ENCODE assay signal across 12 mouse cellular contexts in genomic region chr6:121336558-121336957, GRCm38 (mm10). TPM values are rescaled to one million over a fixed set of nuclear protein-coding genes. Genes with fewer than 3 reads are reported as not detected.
DNase-seq lines count a peak whose midpoint lies in the region; TF ChIP-seq lines count a peak whose summit lies in the region.
"Had no signal": no experiment of that assay in that cellular context is flagged by ENCODE, and none has a peak within 500 bp of the region (broad histone marks: within the 10 kb centered on the region; RNA-seq: fewer than 3 reads in every experiment).

No protein-coding gene starts in this region.

- no peaks in the 10 kb centered on the region for H3K79me2 ChIP-seq in liver, adult 2 months (ENCODE audit: control insufficient read depth, insufficient read depth, low read length)

- TF ChIP-seq POLR2A in liver, adult 2 months (IDR thresholded peaks at IDR 0.05; ENCODE audit: extremely low read depth, insufficient read depth, low read length), result no peak

- peak overlapping the region; percentile 26 for H3K27ac ChIP-seq in liver, adult 2 months (replicated peaks; ENCODE audit: insufficient read depth, low read depth, low read length)
- H3K27ac ChIP-seq in midbrain, embryonic 10.5 days (replicated peaks), result no peak overlapping the region
- H3K27ac ChIP-seq: limb, embryonic 15.5 days; midbrain, embryonic 13.5 days had no signal

- H3K9ac ChIP-seq in liver, adult 2 months (ENCODE audit: low read depth, low read length), result no peak overlapping the region
- H3K9ac ChIP-seq: heart, embryonic 12.5 days; limb, embryonic 15.5 days; midbrain, embryonic 13.5 days had no signal

- H3K36me3 ChIP-seq in liver, adult 2 months (ENCODE audit: control insufficient read depth, insufficient read depth, low read length), result peaks cover 36% of the 10 kb centered on the region
- no peaks in the 10 kb centered on the region for H3K36me3 ChIP-seq in midbrain, embryonic 10.5 days
- H3K36me3 ChIP-seq: heart, embryonic 12.5 days; limb, embryonic 15.5 days; midbrain, embryonic 13.5 days had no signal

- H3K4me3 ChIP-seq in liver, adult 2 months (ENCODE audit: insufficient read depth, low read depth, low read length), result no peak overlapping the region
- H3K4me3 ChIP-seq in midbrain, embryonic 10.5 days, result no peak overlapping the region
- H3K4me3 ChIP-seq: heart, embryonic 12.5 days; limb, embryonic 15.5 days; midbrain, embryonic 13.5 days had no signal

- peak; percentile 13 for DNase-seq in urinary bladder, postnatal 14 days (ENCODE audit: low spot score)
- no peak for DNase-seq in urinary bladder, postnatal 36 days (ENCODE audit: low spot score in 2 of 2)
- peak; percentile 95 for DNase-seq in liver, adult 2 months (ENCODE audit: extremely low read depth, low read depth, low spot score)
- peak; percentile 74 for DNase-seq in retina, postnatal 1 day
- DNase-seq in thymus, postnatal 4 days, result peak; percentile 90
- DNase-seq in cerebellum, adult 9-11 months, result no peak
- no peak for DNase-seq in midbrain, embryonic 10.5 days (ENCODE audit: low spot score)
- DNase-seq in heart, adult 18-20 months, result no peak

- 6% methylated on average over 8 of the region's 8 CpGs for WGBS in liver, adult 2 months
- WGBS in midbrain, embryonic 10.5 days, result 79% methylated on average over 8 of the region's 8 CpGs

- peaks cover 15% of the 10 kb centered on the region for H3K4me1 ChIP-seq in liver, adult 2 months (ENCODE audit: control insufficient read depth, insufficient read depth, low read length)
- H3K4me1 ChIP-seq in midbrain, embryonic 10.5 days, result peaks cover 11% of the 10 kb centered on the region
- H3K4me1 ChIP-seq: limb, embryonic 15.5 days; midbrain, embryonic 13.5 days had no signal

- H3K9me3 ChIP-seq in midbrain, embryonic 10.5 days (replicated peaks), result no peaks in the 10 kb centered on the region
- H3K9me3 ChIP-seq: heart, embryonic 12.5 days; limb, embryonic 15.5 days; midbrain, embryonic 13.5 days had no signal

- no peak for TF ChIP-seq CTCF in liver, adult 2 months (IDR thresholded peaks at IDR 0.05; ENCODE audit: low read depth, low read length)

- H3K27me3 ChIP-seq in liver, adult 2 months (ENCODE audit: control insufficient read depth, insufficient read depth, low read length), result no peaks in the 10 kb centered on the region
- no peaks in the 10 kb centered on the region for H3K27me3 ChIP-seq in midbrain, embryonic 10.5 days (ENCODE audit: low read depth, poor library complexity, severe bottlenecking)
- H3K27me3 ChIP-seq: heart, embryonic 12.5 days; limb, embryonic 15.5 days; midbrain, embryonic 13.5 days had no signal

RNA-seq across cellular contexts. Expression of gene Slc6a12, which starts 6.3 kb away (rescaled TPM):
- 80.5 and 86.8 TPM in 2 replicates for total RNA-seq in liver, adult 2 months (2014; rRNA removed)
- 150 and 172 TPM in 2 replicates for polyA plus RNA-seq in liver, adult 2 months (2012; rRNA removed)
- 0.10 TPM in 1 of 2 replicates, not detected in the other for polyA plus RNA-seq in midbrain, embryonic 10.5 days (2016; fragmentation: Nextera tagmentation; extraction: Ambion mirVana)
- not detected for total RNA-seq in heart, adult 18-20 months (2021)
- polyA plus RNA-seq: heart, embryonic 12.5 days; neural tube, embryonic 14.5 days had no signal

RNA-seq across cellular contexts. Expression of gene Slc6a13, which starts 36.5 kb away (rescaled TPM):
- total RNA-seq in liver, adult 2 months (2014; rRNA removed), result 159 and 178 TPM in 2 replicates
- 264 and 272 TPM in 2 replicates for polyA plus RNA-seq in liver, adult 2 months (2012; rRNA removed)
- polyA plus RNA-seq in midbrain, embryonic 10.5 days (2016; fragmentation: Nextera tagmentation; extraction: Ambion mirVana), result 1.4 and 2.4 TPM in 2 replicates
- total RNA-seq in heart, adult 18-20 months (2021), result under 1 TPM; 0.21 to 0.35 TPM

Comparison
In these comparisons a context has a peak if more than half of its experiments do, and no peak if none do; other contexts are left out.
1. DNase-seq: peak in urinary bladder, postnatal 14 days (single experiment), liver, adult 2 months (single experiment), retina, postnatal 1 day (single experiment) and thymus, postnatal 4 days (single experiment); none in urinary bladder, postnatal 36 days (0 of 2), cerebellum, adult 9-11 months (single experiment), midbrain, embryonic 10.5 days (single experiment) and heart, adult 18-20 months (0 of 2).
2. RNA of gene Slc6a12, which starts 6.3 kb away (total RNA-seq): 80.5 to 86.8 TPM in liver, adult 2 months; not detected in heart, adult 18-20 months; every median in the first group is over 10 times any median in the second.
3. RNA of gene Slc6a13, which starts 36.5 kb away (total RNA-seq): 159 to 178 TPM in liver, adult 2 months; 0.21 to 0.35 TPM in heart, adult 18-20 months; every median in the first group is over 100 times any median in the second.